Mouse (Mus musculus) testis, adult 10 weeks (tissue): ENCODE data around the gene Zdbf2. TPM values are rescaled to one million over a fixed set of nuclear protein-coding genes. Genes with fewer than 3 reads are reported as not detected.

ENCODE experiments used
- polyA plus RNA-seq: library from polyadenylated mRNA; stranded (reverse); fragments of 350-450 nt; fragmentation: Illumina TruSeq; extraction: RNeasy Lipid Tissue Mini Kit (QIAGEN cat#74804); gene quantifications from one replicate; pipeline ENCODE4 v1.2.3, GENCODE M21; 2014; ENCODE audit warnings: low read depth, low replicate concordance

Gene Zdbf2
- 112 TPM for polyA plus RNA-seq

GRCm38 (mm10) chr1:63272741-63273338 lies at the start of gene Zdbf2:
Zdbf2 (plus strand) TSS chr1:63273265.

Other genes with a start within 250 kb of the Zdbf2 start
- 5.3 TPM for gene Ino80d, start 158.6 kb upstream of the Zdbf2 start, polyA plus RNA-seq
- gene Eef1b2, start 96.4 kb upstream of the Zdbf2 start, polyA plus RNA-seq = 171 TPM
- 119 TPM for gene Ndufs1, start 96.4 kb upstream of the Zdbf2 start, polyA plus RNA-seq
- 0.10 TPM for gene Gpr1, start 58.7 kb upstream of the Zdbf2 start, polyA plus RNA-seq
- 5.3 TPM for gene Adam23, start 172.6 kb downstream of the Zdbf2 start, polyA plus RNA-seq